8 mouse cellular contexts compared by ENCODE assay signal in the genomic region with DNA sequence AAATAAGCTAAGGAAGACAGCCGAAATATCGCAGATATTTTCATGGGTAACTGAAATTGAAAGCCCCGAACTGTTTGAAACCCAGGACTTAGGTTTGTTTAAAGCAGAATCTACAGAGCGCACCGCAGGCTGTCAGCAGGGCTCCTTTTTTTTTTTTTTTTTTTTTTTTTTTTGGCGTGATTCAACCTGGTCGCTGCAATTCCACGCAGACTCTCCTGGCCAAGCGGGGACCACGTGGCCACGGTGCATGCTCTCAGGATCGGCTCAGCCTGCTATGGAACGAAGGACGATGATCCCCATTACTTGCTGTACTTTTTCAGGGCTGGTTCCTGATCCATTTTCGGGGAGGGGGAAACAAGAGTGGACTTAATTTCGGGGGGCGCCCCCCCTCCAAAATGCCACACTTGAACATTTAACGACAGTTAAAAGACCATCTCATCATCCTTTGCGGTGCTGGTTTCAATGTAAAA. TPM values are rescaled to one million over a fixed set of nuclear protein-coding genes. Genes with fewer than 3 reads are reported as not detected.
DNase-seq lines count a peak whose midpoint lies in the region; ATAC-seq and TF ChIP-seq lines count a peak whose summit lies in the region.

No protein-coding gene starts in this region.

- peaks cover 18% of the 10 kb centered on the region; the same call in 1 of the 2 replicates for H3K27me3 ChIP-seq in forebrain, embryonic 12.5 days
- no peaks in the 10 kb centered on the region for H3K27me3 ChIP-seq in intestine, embryonic 16.5 days (replicated peaks; ENCODE audit: control insufficient read depth, insufficient read depth, low read length)
- H3K27me3 ChIP-seq in lung, embryonic 15.5 days = peaks cover 37% of the 10 kb centered on the region

- peaks cover 1% of the 10 kb centered on the region for H3K4me1 ChIP-seq in bone marrow, adult 2 months (ENCODE audit: control insufficient read depth, insufficient read depth, low read length)
- peaks cover 48% of the 10 kb centered on the region for H3K4me1 ChIP-seq in forebrain, embryonic 12.5 days
- H3K4me1 ChIP-seq in intestine, embryonic 16.5 days (ENCODE audit: control insufficient read depth, insufficient read depth, low read length) = peaks cover 17% of the 10 kb centered on the region
- H3K4me1 ChIP-seq in lung, embryonic 15.5 days = peaks cover 19% of the 10 kb centered on the region

- ATAC-seq in forebrain, embryonic 12.5 days (ENCODE audit: low FRiP score) = no peak
- no peak for ATAC-seq in intestine, embryonic 16.5 days
- ATAC-seq in lung, embryonic 15.5 days (ENCODE audit: borderline replicate concordance, extremely low read depth, low FRiP score, low TSS enrichment) = no peak
- no peak for ATAC-seq in activated CD4-positive, CD25-positive, alpha-beta regulatory T cell, adult 4 months

- no peaks in the 10 kb centered on the region for H3K36me3 ChIP-seq in forebrain, embryonic 12.5 days (replicated peaks)
- H3K36me3 ChIP-seq in intestine, embryonic 16.5 days (ENCODE audit: control insufficient read depth, insufficient read depth, low read length) = no peaks in the 10 kb centered on the region
- no peaks in the 10 kb centered on the region for H3K36me3 ChIP-seq in lung, embryonic 15.5 days

- 2% methylated on average over 19 of the region's 19 CpGs for WGBS in bone marrow, adult 2 months
- 1% methylated on average over 19 of the region's 19 CpGs for WGBS in forebrain, embryonic 12.5 days
- WGBS in intestine, embryonic 16.5 days = 1% methylated on average over 19 of the region's 19 CpGs
- 2% methylated on average over 19 of the region's 19 CpGs for WGBS in lung, embryonic 15.5 days

- no peak for TF ChIP-seq POLR2A in bone marrow, adult 2 months (IDR thresholded peaks at IDR 0.05; ENCODE audit: borderline replicate concordance, control insufficient read depth, low read depth, low read length)

- peak overlapping the region; percentile 76 for H3K4me3 ChIP-seq in left cerebral cortex, adult 2 months
- peak overlapping the region; percentile 88 for H3K4me3 ChIP-seq in bone marrow, adult 2 months (replicated peaks; ENCODE audit: control insufficient read depth, low read depth, low read length)
- H3K4me3 ChIP-seq in forebrain, embryonic 12.5 days (replicated peaks) = peak overlapping the region; percentile 86
- peak overlapping the region; percentile 77 for H3K4me3 ChIP-seq in intestine, embryonic 16.5 days (ENCODE audit: low read length)
- H3K4me3 ChIP-seq in lung, embryonic 15.5 days = peak overlapping the region; percentile 68

- H3K4me2 ChIP-seq in forebrain, embryonic 12.5 days = peak overlapping the region; percentile 99
- H3K4me2 ChIP-seq in intestine, embryonic 16.5 days (ENCODE audit: low read depth, low read length) = peak overlapping the region; percentile 91
- peak overlapping the region; percentile 99 for H3K4me2 ChIP-seq in lung, embryonic 15.5 days

- DNase-seq in left cerebral cortex, adult 2 months (ENCODE audit: extremely low spot score in 1 of 2, low spot score in 2 of 2) = peak; percentile 39 to 54
- DNase-seq in left cerebral cortex, adult 11 months (ENCODE audit: low spot score) = no peak
- DNase-seq in right cerebral cortex, postnatal 14 days = peak; percentile 51

- TF ChIP-seq CTCF in left cerebral cortex, adult 2 months (IDR thresholded peaks at IDR 0.05) = no peak
- no peak for TF ChIP-seq CTCF in bone marrow, adult 2 months (IDR thresholded peaks at IDR 0.05; ENCODE audit: control insufficient read depth, insufficient read depth, low read length)

- intact Hi-C loops in left cerebral cortex, adult 2 months (cut with DNase I) = loop anchor here (2.0 kb wide), 1 partner anchor 16 kb away; no protein-coding TSS in a partner anchor

- no peaks in the 10 kb centered on the region for H3K9me3 ChIP-seq in forebrain, embryonic 12.5 days
- no peaks in the 10 kb centered on the region for H3K9me3 ChIP-seq in intestine, embryonic 16.5 days (ENCODE audit: control insufficient read depth, low read length)
- H3K9me3 ChIP-seq in lung, embryonic 15.5 days = no peaks in the 10 kb centered on the region

- peak overlapping the region; percentile 96 for H3K27ac ChIP-seq in left cerebral cortex, adult 2 months
- H3K27ac ChIP-seq in bone marrow, adult 2 months (ENCODE audit: control insufficient read depth, insufficient read depth, low read depth, low read length, poor library complexity) = peak overlapping the region; percentile 98; the same call in 1 of the 2 replicates
- H3K27ac ChIP-seq in forebrain, embryonic 12.5 days = peak overlapping the region; percentile 92
- H3K27ac ChIP-seq in intestine, embryonic 16.5 days (ENCODE audit: low read length) = peak overlapping the region; percentile 93; the same call in 1 of the 2 replicates
- no peak overlapping the region for H3K27ac ChIP-seq in lung, embryonic 15.5 days

- peak overlapping the region; percentile 80 for H3K9ac ChIP-seq in forebrain, embryonic 12.5 days
- peak overlapping the region; percentile 80 for H3K9ac ChIP-seq in intestine, embryonic 16.5 days (ENCODE audit: low read depth, low read length)
- H3K9ac ChIP-seq in lung, embryonic 15.5 days = peak overlapping the region; percentile 55

RNA-seq across cellular contexts. Expression of a gene that starts 1.4 kb away (rescaled TPM):
- 10 to 100 TPM; 14.5 to 17.7 TPM for total RNA-seq in left cerebral cortex, adult 2 months (2021)
- polyA plus RNA-seq in bone marrow, adult 2 months (2011; ENCODE audit: insufficient read depth, insufficient read length, low replicate concordance, missing spikeins) = 6.4 and 12.0 TPM in 2 replicates
- 18.1 and 20.5 TPM in 2 replicates for polyA plus RNA-seq in forebrain, embryonic 12.5 days (2016; fragmentation: Nextera tagmentation; extraction: Ambion mirVana)
- polyA plus RNA-seq in intestine, embryonic 16.5 days (2015; fragmentation: Nextera tagmentation; extraction: Ambion mirVana) = 11.9 and 12.2 TPM in 2 replicates
- polyA plus RNA-seq in lung, embryonic 15.5 days (2015; fragmentation: Nextera tagmentation; extraction: Ambion mirVana) = 7.2 and 7.3 TPM in 2 replicates
- 10 to 100 TPM; 15.5 to 17.9 TPM for polyA plus RNA-seq in activated CD4-positive, CD25-positive, alpha-beta regulatory T cell, adult 4 months (2017; shearing (Covaris generic))

RNA-seq across cellular contexts. Expression of a gene that starts 16.8 kb away (rescaled TPM):
- total RNA-seq in left cerebral cortex, adult 2 months (2021) = 1 to 10 TPM; 7.7 to 8.4 TPM
- polyA plus RNA-seq in bone marrow, adult 2 months (2011; ENCODE audit: insufficient read depth, insufficient read length, low replicate concordance, missing spikeins) = 4.5 and 9.7 TPM in 2 replicates
- 19.3 and 22.7 TPM in 2 replicates for polyA plus RNA-seq in forebrain, embryonic 12.5 days (2016; fragmentation: Nextera tagmentation; extraction: Ambion mirVana)
- 4.7 and 6.0 TPM in 2 replicates for polyA plus RNA-seq in intestine, embryonic 16.5 days (2015; fragmentation: Nextera tagmentation; extraction: Ambion mirVana)
- polyA plus RNA-seq in lung, embryonic 15.5 days (2015; fragmentation: Nextera tagmentation; extraction: Ambion mirVana) = 4.1 and 4.4 TPM in 2 replicates
- 1 to 10 TPM in 1 of 2 experiments, under 1 TPM in 1; 0.65 to 1.5 TPM for polyA plus RNA-seq in activated CD4-positive, CD25-positive, alpha-beta regulatory T cell, adult 4 months (2017; shearing (Covaris generic))

RNA-seq across cellular contexts. Expression of a gene that starts 29.3 kb away (rescaled TPM):
- total RNA-seq in left cerebral cortex, adult 2 months (2021) = 1 to 10 TPM; 3.0 to 3.3 TPM
- polyA plus RNA-seq in bone marrow, adult 2 months (2011; ENCODE audit: insufficient read depth, insufficient read length, low replicate concordance, missing spikeins) = 25.5 and 26.6 TPM in 2 replicates
- 36.0 and 38.8 TPM in 2 replicates for polyA plus RNA-seq in forebrain, embryonic 12.5 days (2016; fragmentation: Nextera tagmentation; extraction: Ambion mirVana)
- 14.2 and 14.8 TPM in 2 replicates for polyA plus RNA-seq in intestine, embryonic 16.5 days (2015; fragmentation: Nextera tagmentation; extraction: Ambion mirVana)
- 29.8 and 30.8 TPM in 2 replicates for polyA plus RNA-seq in lung, embryonic 15.5 days (2015; fragmentation: Nextera tagmentation; extraction: Ambion mirVana)
- 1 to 10 TPM; 6.7 to 7.1 TPM for polyA plus RNA-seq in activated CD4-positive, CD25-positive, alpha-beta regulatory T cell, adult 4 months (2017; shearing (Covaris generic))
